Mouse (Mus musculus): ENCODE measurements around the gene 2610001J05Rik.

The 2610001J05Rik gene

DNA sequence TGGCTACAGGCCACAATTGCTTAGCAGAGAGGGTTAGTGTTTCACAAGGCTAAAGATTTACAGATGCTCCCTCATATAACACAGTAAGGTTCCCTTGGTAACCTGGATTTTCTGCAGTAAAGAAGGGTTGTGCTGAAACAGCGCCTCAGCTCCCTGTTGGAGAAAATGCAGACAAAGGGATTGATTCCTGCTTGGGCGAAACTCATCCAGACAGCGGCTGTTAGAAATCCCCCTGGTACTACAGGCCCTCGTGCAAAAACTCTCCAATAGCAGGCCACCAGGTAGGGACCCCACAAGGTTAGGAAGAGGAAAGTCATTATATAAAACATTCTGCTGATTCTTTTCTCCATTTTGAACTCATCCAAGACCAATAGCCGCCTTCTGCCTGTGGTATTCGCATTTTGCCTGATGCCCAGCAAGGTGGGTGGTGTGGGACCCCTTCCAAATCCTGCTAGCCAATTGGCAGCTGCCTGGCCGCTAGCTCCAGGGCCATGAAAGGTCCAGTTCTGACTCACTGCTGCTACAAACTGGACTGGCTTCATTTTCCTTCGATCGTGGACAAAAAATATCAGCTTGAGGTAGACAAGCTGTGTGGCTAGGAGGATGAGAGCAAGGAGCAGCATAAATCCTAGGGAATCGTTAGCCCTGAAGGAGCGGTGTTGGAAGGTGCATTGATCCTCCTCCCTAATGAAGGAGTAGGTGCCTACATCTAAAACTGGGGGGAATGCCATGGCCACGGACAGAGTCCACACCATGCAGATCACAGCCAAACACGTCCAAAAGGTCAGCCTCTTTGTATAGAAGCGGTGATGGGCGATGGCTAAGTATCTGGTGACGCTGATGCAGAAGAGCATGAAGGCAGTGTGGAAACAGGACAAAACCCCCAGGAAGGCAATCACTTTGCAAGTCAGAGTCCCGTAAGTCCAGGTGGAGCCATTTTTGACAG is 35.3 kb downstream of the 2610001J05Rik start:
- no peak for DNase-seq (ENCODE audit: low spot score in 2 of 2)

DNA sequence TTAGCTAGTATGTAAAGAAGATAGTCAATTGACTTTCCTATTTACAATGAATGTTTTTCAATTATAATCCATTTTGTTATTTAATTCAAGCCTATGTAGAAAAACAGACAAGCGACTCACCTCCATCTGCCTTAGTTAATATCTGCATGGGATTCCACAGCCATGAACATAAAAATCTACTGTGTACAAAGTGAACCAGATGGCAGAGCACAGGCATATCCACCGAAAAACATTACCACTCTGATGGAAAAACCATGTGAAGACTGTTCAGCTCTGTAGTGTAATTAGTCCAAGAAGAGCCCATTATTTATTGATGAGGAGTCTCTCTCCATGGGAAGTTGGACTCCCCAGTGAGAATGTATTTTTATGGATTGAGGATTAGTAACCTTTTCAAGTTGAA is 38.5 kb downstream of the 2610001J05Rik start:
- no peak for DNase-seq (ENCODE audit: low spot score in 2 of 2)

DNA sequence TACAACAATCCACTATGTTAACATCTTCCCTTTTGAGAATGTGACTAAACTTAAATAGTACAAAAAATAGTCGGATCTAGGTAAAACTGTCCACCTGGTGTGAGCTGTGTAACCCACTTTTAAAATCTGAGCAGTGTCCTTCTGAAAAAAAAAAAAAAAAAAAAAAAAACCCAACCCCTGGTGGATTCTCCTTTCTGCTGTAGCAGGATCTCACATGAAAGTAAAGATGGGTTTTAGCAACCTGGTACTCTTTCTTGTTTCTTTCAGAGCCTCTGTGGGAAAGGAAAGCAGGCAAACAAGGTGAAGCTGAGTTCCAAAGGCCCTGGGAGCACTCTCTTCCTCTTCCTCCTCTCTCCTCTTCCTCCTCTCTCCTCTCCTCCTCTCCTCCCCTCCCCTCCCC is 42.4 kb downstream of the 2610001J05Rik start:
- DNase-seq (ENCODE audit: low spot score in 2 of 2), result no peak

Data from heart, adult 9 months (tissue).